Mouse (Mus musculus) embryonic facial prominence, embryonic 10.5 days (tissue): Measurements from ENCODE around the gene Tsc2. TPM values are rescaled to one million over a fixed set of nuclear protein-coding genes. Genes with fewer than 3 reads are reported as not detected.

Experiments
- DNase-seq: peaks from one replicate; pipeline ENCODE4 v3.0.0-alpha.2; 2017; ENCODE audit warnings: low spot score
- H3K27ac ChIP-seq: fragments of 300-500 bp; sonication (generic); replicated peaks from 2 replicates; pipeline ENCODE4 v1.5.1; 2016; ENCODE audit warnings: mild to moderate bottlenecking
- H3K27me3 ChIP-seq: fragments of 300-500 bp; sonication (generic); replicated peaks from 2 replicates; pipeline ENCODE4 v1.6.1; 2016; ENCODE audit warnings: low read depth, mild to moderate bottlenecking; ENCODE audit not compliant: poor library complexity, severe bottlenecking
- H3K36me3 ChIP-seq: fragments of 300-500 bp; sonication (generic); replicated peaks from 2 replicates; pipeline ENCODE4 v1.6.1; 2016; ENCODE audit warnings: mild to moderate bottlenecking, moderate library complexity
- H3K4me1 ChIP-seq: fragments of 300-500 bp; sonication (generic); 2 replicates; pipeline ENCODE4 v1.6.1; 2016
- H3K4me3 ChIP-seq: fragments of 300-500 bp; sonication (generic); 2 replicates; pipeline ENCODE4 v1.5.1; 2016; ENCODE audit warnings: mild to moderate bottlenecking, moderate library complexity
- H3K9me3 ChIP-seq: fragments of 300-500 bp; sonication (generic); 2 replicates; pipeline ENCODE4 v1.6.1; 2016; ENCODE audit warnings: mild to moderate bottlenecking
- WGBS: fragments of 180-500 bp; shearing (Covaris S2); methylation state at CpG from one replicate; pipeline ENCODE4 v1.1.7; 2016; 5-methylcytosine and 5-hydroxymethylcytosine counted together
- polyA plus RNA-seq: library from polyadenylated mRNA; unstranded; fragments of >200 nt; fragmentation: Nextera tagmentation; extraction: Ambion mirVana; gene quantifications from 2 replicates; pipeline ENCODE4 v1.2.1, GENCODE M21; 2016

Tsc2 gene
- polyA plus RNA-seq, 1 experiment from 2014 or later = 70.4 TPM

DNA sequence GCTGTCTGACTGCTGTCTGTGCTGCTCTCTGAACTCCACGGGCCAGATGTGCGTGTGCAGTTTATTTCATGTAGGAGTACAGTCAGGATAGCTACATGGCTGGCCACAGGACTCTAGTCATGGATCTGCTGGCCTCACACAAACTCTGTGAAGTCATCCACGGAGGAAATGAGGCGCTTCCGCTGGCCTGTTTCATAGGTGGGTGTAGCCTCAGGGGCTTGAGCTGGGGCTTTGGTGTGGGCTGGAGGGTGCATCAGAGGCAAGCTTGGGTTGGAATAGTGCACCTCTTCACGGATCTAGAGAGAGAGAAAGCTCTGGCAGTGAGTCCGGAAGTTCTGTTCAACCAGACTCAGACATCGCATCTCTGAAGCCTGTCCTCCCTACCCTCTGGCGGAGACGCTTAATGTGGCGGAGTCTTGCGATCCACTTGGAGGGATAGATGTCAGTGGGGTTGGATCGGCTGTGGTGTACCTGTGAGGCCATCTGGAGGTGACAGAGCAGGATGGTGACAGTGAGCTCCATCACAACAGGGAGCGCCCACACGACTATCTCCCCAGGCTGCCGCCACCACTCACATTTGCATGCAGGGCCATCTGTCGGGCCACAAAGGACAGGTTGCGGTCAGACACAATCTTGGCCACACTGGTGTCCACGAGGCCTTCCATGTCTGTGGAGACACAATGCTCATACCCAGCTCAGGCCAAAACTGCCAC is 35.8 kb downstream of the Tsc2 start:
- no peaks in the 10 kb centered on the region for H3K27me3 ChIP-seq
- no peak overlapping the region for H3K27ac ChIP-seq
- H3K4me1 ChIP-seq = no peaks in the 10 kb centered on the region
- no peaks in the 10 kb centered on the region for H3K9me3 ChIP-seq
- no peak overlapping the region for H3K4me3 ChIP-seq
- WGBS = 93% methylated on average over 19 of the region's 19 CpGs
- peaks cover 100% of the 10 kb centered on the region for H3K36me3 ChIP-seq
- DNase-seq = no peak

GRCm38 (mm10) chr17:24596073-24596466 is 36.4 kb downstream of the Tsc2 start:
- WGBS = 83% methylated on average over 5 of the region's 5 CpGs
- peaks cover 100% of the 10 kb centered on the region for H3K36me3 ChIP-seq

DNA sequence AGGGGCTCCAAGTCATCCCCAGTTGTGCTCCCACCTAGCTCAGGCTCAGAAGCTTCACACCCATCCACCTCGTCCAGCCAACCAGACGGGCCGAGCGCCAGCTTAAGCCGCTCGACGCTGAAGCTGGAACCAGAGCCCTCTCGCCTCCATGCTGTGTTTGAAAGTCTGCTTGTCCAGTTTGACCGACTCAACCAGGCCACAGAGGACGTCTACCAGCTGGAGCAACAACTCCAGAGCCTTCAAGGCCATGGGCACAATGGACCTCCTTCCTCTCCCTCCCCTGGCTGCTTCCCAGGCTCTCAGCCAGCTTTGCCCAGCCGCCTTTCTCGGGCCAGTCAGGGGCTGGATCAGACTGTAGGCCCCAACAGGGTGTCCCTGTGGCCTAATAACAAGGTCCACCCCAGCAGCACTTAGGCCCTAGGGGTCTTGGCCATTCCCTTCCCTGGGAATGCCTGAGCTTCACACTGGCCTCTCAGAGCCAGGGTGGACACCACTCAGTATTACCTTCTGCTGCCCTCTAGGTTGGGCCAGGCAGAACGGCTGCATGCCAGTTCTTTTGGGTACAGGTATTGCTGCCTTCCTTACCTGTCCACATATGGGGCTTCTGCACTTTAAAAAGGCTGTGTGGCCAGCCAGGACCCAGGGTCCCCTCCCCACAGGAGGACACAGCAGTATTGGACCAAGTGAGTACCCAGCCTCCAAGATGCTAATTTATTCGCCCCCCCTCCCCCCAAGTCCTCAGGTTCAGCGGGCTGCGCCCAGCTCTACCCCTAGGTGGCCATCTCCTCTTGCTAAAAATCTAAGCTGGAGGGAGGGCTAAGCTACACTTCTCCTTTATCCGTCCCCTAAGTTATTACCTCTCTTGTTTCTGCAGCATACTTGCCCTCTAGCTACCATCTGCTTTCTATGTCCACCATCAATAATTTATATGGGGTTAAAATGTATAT is 37.0 kb downstream of the Tsc2 start:
- Histone ChIP-seq H3K9me3 (no peaks in the 10 kb centered on the region), H3K27me3 (no peaks in the 10 kb centered on the region), H3K4me1 (no peaks in the 10 kb centered on the region), H3K27ac (no peak overlapping the region), H3K36me3 (peaks cover 100% of the 10 kb centered on the region), H3K4me3 (no peak overlapping the region)
- 80% methylated on average over 17 of the region's 17 CpGs for WGBS
- no peak for DNase-seq

More at GRCm38 (mm10) chr17:24596073-24596466, 36.4 kb downstream of the Tsc2 start:
- no peaks in the 10 kb centered on the region for H3K27me3 ChIP-seq
- no peaks in the 10 kb centered on the region for H3K4me1 ChIP-seq
- no peak for DNase-seq
- H3K27ac ChIP-seq = no peak overlapping the region
- no peak overlapping the region for H3K4me3 ChIP-seq
- H3K9me3 ChIP-seq = no peaks in the 10 kb centered on the region

- Histone ChIP-seq H3K9me3 (no peaks in the 10 kb centered on the region), H3K27ac (no peak overlapping the region), H3K27me3 (no peaks in the 10 kb centered on the region), H3K4me3 (no peak overlapping the region), H3K36me3 (peaks cover 97% of the 10 kb centered on the region), H3K4me1 (no peaks in the 10 kb centered on the region)
- no peak for DNase-seq
- WGBS = 94% methylated on average over 26 of the region's 26 CpGs
Observed at GRCm38 (mm10) chr17:24593992-24594890, 38.2 kb downstream of the Tsc2 start.

DNA sequence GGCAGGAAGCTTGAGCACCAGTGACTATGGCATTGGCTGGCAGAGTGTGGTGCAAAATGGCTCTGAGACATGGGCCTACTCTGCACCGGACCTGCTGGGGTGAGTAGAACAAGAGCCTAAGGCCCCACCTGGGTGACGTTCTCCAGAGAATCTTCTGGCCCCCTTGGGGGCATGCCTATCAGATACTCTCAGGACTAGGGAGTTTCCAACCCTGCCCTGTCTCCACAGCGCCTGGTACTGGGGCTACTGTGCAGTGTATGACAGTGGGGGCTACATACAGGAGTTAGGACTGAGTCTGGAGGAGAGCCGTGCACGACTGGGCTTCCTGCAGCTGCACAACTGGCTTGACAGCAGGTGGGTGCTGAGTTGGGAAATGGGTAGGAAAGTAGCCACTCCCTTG is 39.2 kb downstream of the Tsc2 start:
- 90% methylated on average over 5 of the region's 5 CpGs for WGBS
- Histone ChIP-seq H3K27me3 (no peaks in the 10 kb centered on the region), H3K4me1 (no peaks in the 10 kb centered on the region), H3K4me3 (no peak overlapping the region), H3K36me3 (peaks cover 94% of the 10 kb centered on the region), H3K27ac (no peak overlapping the region), H3K9me3 (no peaks in the 10 kb centered on the region)
- DNase-seq = no peak

DNA sequence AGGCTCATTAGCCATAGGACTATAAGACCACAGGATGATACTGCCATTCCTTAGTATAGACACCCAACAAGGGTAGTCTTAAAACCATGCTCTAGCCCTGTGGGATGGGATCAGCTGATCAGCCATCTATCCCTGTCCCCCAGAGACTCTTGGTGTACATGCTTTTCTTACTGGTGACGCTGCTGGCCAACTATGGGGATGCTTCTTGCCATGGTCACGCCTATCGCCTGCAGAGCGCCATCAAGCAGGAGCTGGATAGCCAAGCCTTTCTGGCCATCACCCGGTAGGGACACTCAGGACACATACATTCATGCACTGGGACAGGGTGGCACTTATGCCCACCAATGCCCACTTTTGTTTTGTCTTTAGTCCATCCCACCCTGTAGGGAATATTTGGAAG is 40.7 kb downstream of the Tsc2 start:
- H3K36me3 ChIP-seq = peaks cover 94% of the 10 kb centered on the region
- no peaks in the 10 kb centered on the region for H3K4me1 ChIP-seq
- H3K27me3 ChIP-seq = no peaks in the 10 kb centered on the region
- no peak overlapping the region for H3K27ac ChIP-seq
- 95% methylated on average over 5 of the region's 5 CpGs for whole genome bisulfite sequencing
- no peak for DNase-seq
- H3K4me3 ChIP-seq = no peak overlapping the region
- no peaks in the 10 kb centered on the region for H3K9me3 ChIP-seq

- Histone ChIP-seq H3K4me3 (no peak overlapping the region), H3K27me3 (no peaks in the 10 kb centered on the region), H3K9me3 (no peaks in the 10 kb centered on the region), H3K27ac (no peak overlapping the region), H3K36me3 (peaks cover 94% of the 10 kb centered on the region), H3K4me1 (no peaks in the 10 kb centered on the region)
- 91% methylated on average over 3 of the region's 3 CpGs for WGBS
- DNase-seq = no peak
Observed at GRCm38 (mm10) chr17:24590943-24591342, 41.5 kb downstream of the Tsc2 start.

DNA sequence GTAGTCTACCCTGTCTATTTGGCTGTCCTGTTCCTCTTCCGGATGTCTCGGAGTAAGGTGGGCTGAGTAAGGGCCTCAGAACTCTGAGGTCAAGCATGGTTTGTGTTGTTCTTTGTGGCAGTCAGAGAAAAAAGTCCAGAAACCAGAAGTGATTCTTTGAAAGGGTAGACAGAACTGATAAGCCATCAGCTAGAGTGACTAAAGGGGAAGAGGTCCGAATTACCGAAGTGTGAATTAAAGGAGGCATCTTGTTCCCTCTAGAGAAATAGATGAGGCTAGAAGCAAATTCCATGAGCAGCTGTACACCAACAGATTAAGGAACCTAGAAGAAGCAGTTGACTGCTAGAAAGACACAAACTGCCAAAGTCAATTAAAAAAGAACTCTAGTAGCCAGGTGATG is 45.9 kb downstream of the Tsc2 start:
- Histone ChIP-seq H3K9me3 (no peaks in the 10 kb centered on the region), H3K4me1 (no peaks in the 10 kb centered on the region), H3K27me3 (no peaks in the 10 kb centered on the region), H3K4me3 (no peak overlapping the region), H3K36me3 (peaks cover 89% of the 10 kb centered on the region), H3K27ac (no peak overlapping the region)
- WGBS = 96% methylated on average over 4 of the region's 4 CpGs
- no peak for DNase-seq

- no peaks in the 10 kb centered on the region for H3K4me1 ChIP-seq
- no peaks in the 10 kb centered on the region for H3K27me3 ChIP-seq
- H3K4me3 ChIP-seq = no peak overlapping the region
- DNase-seq = no peak
- H3K27ac ChIP-seq = no peak overlapping the region
- H3K36me3 ChIP-seq = peaks cover 93% of the 10 kb centered on the region
- no peaks in the 10 kb centered on the region for H3K9me3 ChIP-seq
- 69% methylated on average over 3 of the region's 3 CpGs for WGBS
Observed at GRCm38 (mm10) chr17:24584520-24584919, 47.9 kb downstream of the Tsc2 start.

DNA sequence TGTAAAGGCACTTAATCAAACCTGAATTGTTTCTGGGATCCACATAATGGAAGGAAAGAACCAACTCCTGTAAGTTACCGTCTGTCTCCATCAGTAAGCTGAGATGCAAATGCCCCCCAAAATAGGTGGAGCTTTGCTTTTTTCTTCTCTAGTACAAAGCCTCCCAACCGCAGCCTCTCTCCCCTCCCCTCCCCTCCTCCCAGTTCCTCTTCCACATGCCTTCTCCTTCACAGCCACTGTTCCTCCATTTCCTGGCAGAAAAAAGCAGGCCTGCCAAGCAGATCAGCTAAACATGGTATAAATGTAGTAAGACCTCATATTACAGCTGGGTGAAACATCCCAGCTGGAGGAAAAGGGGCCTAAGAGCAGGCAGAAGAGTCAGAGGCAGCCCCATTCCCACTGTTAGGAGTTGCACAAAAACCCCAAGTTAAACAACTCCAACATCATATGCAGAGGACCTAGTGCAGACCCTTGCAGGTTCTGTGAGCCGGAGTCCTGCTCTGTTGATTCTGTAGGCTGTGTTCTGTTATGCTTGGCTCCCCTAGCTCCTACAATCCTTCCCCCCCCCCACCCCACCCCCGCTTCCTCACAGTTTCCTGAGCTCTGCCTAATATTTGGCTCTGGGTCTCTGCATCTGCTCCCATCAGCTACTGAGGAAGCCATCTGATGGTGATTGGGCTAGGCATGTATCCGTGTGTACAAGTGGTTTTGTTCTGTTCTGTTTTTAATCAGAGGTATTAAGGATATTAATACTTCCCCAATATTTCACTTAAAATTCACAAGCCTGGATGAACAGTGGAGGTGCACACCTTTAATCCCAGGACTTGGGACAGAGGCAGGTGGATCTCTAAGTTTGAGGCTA is 48.6 kb downstream of the Tsc2 start:
- DNase-seq = no peak
- no peaks in the 10 kb centered on the region for H3K4me1 ChIP-seq
- H3K27ac ChIP-seq = no peak overlapping the region
- WGBS = 80% methylated on average over 5 of the region's 5 CpGs
- H3K36me3 ChIP-seq = peaks cover 95% of the 10 kb centered on the region
- H3K9me3 ChIP-seq = no peaks in the 10 kb centered on the region
- no peaks in the 10 kb centered on the region for H3K27me3 ChIP-seq
- no peak overlapping the region for H3K4me3 ChIP-seq

- Histone ChIP-seq H3K4me1 (no peaks in the 10 kb centered on the region), H3K4me3 (no peak overlapping the region), H3K9me3 (no peaks in the 10 kb centered on the region), H3K27ac (no peak overlapping the region), H3K36me3 (peaks cover 95% of the 10 kb centered on the region), H3K27me3 (no peaks in the 10 kb centered on the region)
- WGBS = 98% methylated on average over 2 of the region's 2 CpGs
- DNase-seq = no peak
Observed at GRCm38 (mm10) chr17:24580287-24580686, 52.1 kb downstream of the Tsc2 start.
